Mouse (Mus musculus): ENCODE results near the gene Dock3. TPM values are rescaled to one million over a fixed set of nuclear protein-coding genes. Genes with fewer than 3 reads are reported as not detected.
"Not testable (repeated sequence)": the region's sequence is repeated elsewhere in the genome, so short reads cannot be mapped to it uniquely, and the experiment has no call there.

Gene Dock3
- polyA plus RNA-seq, 2 experiments, result 0.11 TPM; not detected in 1

GRCm38 (mm10) chr9:107165792-107166191 lies 65.9 kb downstream of the Dock3 start:
- no peaks in the 10 kb centered on the region for H3K36me3 ChIP-seq (replicated peaks; ENCODE audit: control insufficient read depth, insufficient read depth, low read depth)
- no peak overlapping the region for H3K9ac ChIP-seq (replicated peaks)
- no peak overlapping the region for H3K4me2 ChIP-seq (ENCODE audit: low read depth)
- no peaks in the 10 kb centered on the region for H3K27me3 ChIP-seq (ENCODE audit: control insufficient read depth, insufficient read depth, low read length)
- ATAC-seq (ENCODE audit: insufficient read depth), result no peak
- no peaks in the 10 kb centered on the region for H3K4me1 ChIP-seq (replicated peaks; ENCODE audit: control insufficient read depth in 2 of 2, insufficient read depth in 2 of 2, low read length in 1 of 2)
- TF ChIP-seq EP300 (IDR thresholded peaks at IDR 0.05; ENCODE audit: low read depth), result no peak
- TF ChIP-seq CTCF (IDR thresholded peaks at IDR 0.05; ENCODE audit: low read depth), result no peak
- WGBS (ENCODE audit: insufficient replicate concordance), result 61% methylated on average over 4 of the region's 4 CpGs
- H3K27ac ChIP-seq, result no peak overlapping the region
- no peak for DNase-seq (ENCODE audit: low read depth in 3 of 3, low spot score in 3 of 3)
- H3K9me3 ChIP-seq (ENCODE audit: control insufficient read depth, low read length), result no peaks in the 10 kb centered on the region
- H3K4me3 ChIP-seq (ENCODE audit: insufficient read depth in 1 of 2, low read depth in 2 of 2, low read length in 2 of 2), result no peak overlapping the region

- no peak overlapping the region for H3K4me3 ChIP-seq (ENCODE audit: insufficient read depth in 1 of 2, low read depth in 2 of 2, low read length in 2 of 2)
- DNase-seq (ENCODE audit: low read depth in 3 of 3, low spot score in 3 of 3), result no peak
- no peak overlapping the region for H3K27ac ChIP-seq
- ATAC-seq (ENCODE audit: insufficient read depth), result no peak
- WGBS (ENCODE audit: insufficient replicate concordance), result 9% methylated on average over 3 of the region's 3 CpGs
- no peak overlapping the region for H3K9ac ChIP-seq (replicated peaks)
- H3K9me3 ChIP-seq (ENCODE audit: control insufficient read depth, low read length), result no peaks in the 10 kb centered on the region
- H3K27me3 ChIP-seq (ENCODE audit: control insufficient read depth, insufficient read depth, low read length), result no peaks in the 10 kb centered on the region
- no peaks in the 10 kb centered on the region for H3K36me3 ChIP-seq (replicated peaks; ENCODE audit: control insufficient read depth, insufficient read depth, low read depth)
- no peaks in the 10 kb centered on the region for H3K4me1 ChIP-seq (replicated peaks; ENCODE audit: control insufficient read depth in 2 of 2, insufficient read depth in 2 of 2, low read length in 1 of 2)
- H3K4me2 ChIP-seq (ENCODE audit: low read depth), result no peak overlapping the region
- TF ChIP-seq EP300 (IDR thresholded peaks at IDR 0.05; ENCODE audit: low read depth), result no peak
- TF ChIP-seq CTCF (IDR thresholded peaks at IDR 0.05; ENCODE audit: low read depth), result 0 out of 2 replicates have a peak, but pooled peaks have one; percentile 6
Observed at GRCm38 (mm10) chr9:107164825-107165224, 66.9 kb downstream of the Dock3 start.

- not testable (repeated sequence) for ATAC-seq (ENCODE audit: insufficient read depth); H3K4me3 ChIP-seq (ENCODE audit: insufficient read depth in 1 of 2, low read depth in 2 of 2, low read length in 2 of 2); DNase-seq (ENCODE audit: low read depth in 3 of 3, low spot score in 3 of 3); H3K4me2 ChIP-seq (ENCODE audit: low read depth); H3K9me3 ChIP-seq (ENCODE audit: control insufficient read depth, low read length); H3K27ac ChIP-seq; H3K4me1 ChIP-seq (replicated peaks; ENCODE audit: control insufficient read depth in 2 of 2, insufficient read depth in 2 of 2, low read length in 1 of 2); H3K27me3 ChIP-seq (ENCODE audit: control insufficient read depth, insufficient read depth, low read length); H3K36me3 ChIP-seq (replicated peaks; ENCODE audit: control insufficient read depth, insufficient read depth, low read depth); H3K9ac ChIP-seq (replicated peaks)
- 65% methylated on average over 4 of the region's 4 CpGs for WGBS (ENCODE audit: insufficient replicate concordance)
Observed at GRCm38 (mm10) chr9:107156388-107156787, 75.3 kb downstream of the Dock3 start.

GRCm38 (mm10) chr9:107112791-107113190 lies 118.9 kb downstream of the Dock3 start:
- WGBS (ENCODE audit: insufficient replicate concordance), result 43% methylated on average over 3 of the region's 3 CpGs
- no peak overlapping the region for H3K4me3 ChIP-seq (ENCODE audit: insufficient read depth in 1 of 2, low read depth in 2 of 2, low read length in 2 of 2)
- ATAC-seq (ENCODE audit: insufficient read depth) (no peak), DNase-seq (ENCODE audit: low read depth in 3 of 3, low spot score in 3 of 3) (no peak)
- no peak overlapping the region for H3K27ac ChIP-seq
- no peak overlapping the region for H3K4me2 ChIP-seq (ENCODE audit: low read depth)
- H3K27me3 ChIP-seq (ENCODE audit: control insufficient read depth, insufficient read depth, low read length), result no peaks in the 10 kb centered on the region
- H3K36me3 ChIP-seq (replicated peaks; ENCODE audit: control insufficient read depth, insufficient read depth, low read depth), result no peaks in the 10 kb centered on the region
- H3K9me3 ChIP-seq (ENCODE audit: control insufficient read depth, low read length), result no peaks in the 10 kb centered on the region
- no peaks in the 10 kb centered on the region for H3K4me1 ChIP-seq (replicated peaks; ENCODE audit: control insufficient read depth in 2 of 2, insufficient read depth in 2 of 2, low read length in 1 of 2)
- no peak for TF ChIP-seq EP300 (IDR thresholded peaks at IDR 0.05; ENCODE audit: low read depth)
- no peak for TF ChIP-seq CTCF (IDR thresholded peaks at IDR 0.05; ENCODE audit: low read depth)
- no peak overlapping the region for H3K9ac ChIP-seq (replicated peaks)

GRCm38 (mm10) chr9:107112056-107112455 lies 119.7 kb downstream of the Dock3 start:
- Histone ChIP-seq H3K4me3 (ENCODE audit: insufficient read depth in 1 of 2, low read depth in 2 of 2, low read length in 2 of 2) (no peak overlapping the region), H3K9me3 (ENCODE audit: control insufficient read depth, low read length) (no peaks in the 10 kb centered on the region), H3K4me1 (replicated peaks; ENCODE audit: control insufficient read depth in 2 of 2, insufficient read depth in 2 of 2, low read length in 1 of 2) (no peaks in the 10 kb centered on the region), H3K36me3 (replicated peaks; ENCODE audit: control insufficient read depth, insufficient read depth, low read depth) (no peaks in the 10 kb centered on the region), H3K27ac (no peak overlapping the region), H3K27me3 (ENCODE audit: control insufficient read depth, insufficient read depth, low read length) (no peaks in the 10 kb centered on the region), H3K4me2 (ENCODE audit: low read depth) (no peak overlapping the region), H3K9ac (replicated peaks) (no peak overlapping the region)
- 23% methylated on average over 2 of the region's 2 CpGs for WGBS (ENCODE audit: insufficient replicate concordance)
- ATAC-seq (ENCODE audit: insufficient read depth) (no peak), DNase-seq (ENCODE audit: low read depth in 3 of 3, low spot score in 3 of 3) (no peak)
- TF ChIP-seq CTCF (IDR thresholded peaks at IDR 0.05; ENCODE audit: low read depth), result no peak
- TF ChIP-seq EP300 (IDR thresholded peaks at IDR 0.05; ENCODE audit: low read depth), result no peak

Data from liver, embryonic 14.5 days (tissue).